Mouse (Mus musculus) heart, postnatal 0 days (tissue): ENCODE results near the gene Tmem178. TPM values are rescaled to one million over a fixed set of nuclear protein-coding genes. Genes with fewer than 3 reads are reported as not detected.

ENCODE experiments used
- ATAC-seq: fragments of 200-750 bp; cut with Nextera tagmentation; 2 replicates; pipeline ENCODE4 v1.8.0; 2017; ENCODE audit warnings: low read depth, moderate number of reproducible peaks, moderate library complexity; ENCODE audit not compliant: insufficient read depth
- DNase-seq: peaks from one replicate; pipeline ENCODE4 v3.0.0-alpha.2; 2016; ENCODE audit warnings: low spot score
- H3K27ac ChIP-seq: fragments of 300-500 bp; sonication (generic); 2 replicates; pipeline ENCODE4 v1.5.1; 2014; ENCODE audit warnings: low read depth, mild to moderate bottlenecking
- H3K27me3 ChIP-seq: fragments of 300-500 bp; sonication (generic); 2 replicates; pipeline ENCODE4 v1.6.1; 2014; ENCODE audit warnings: low read length, mixed read lengths; ENCODE audit not compliant: control insufficient read depth, insufficient read depth
- H3K36me3 ChIP-seq: fragments of 300-500 bp; sonication (generic); replicated peaks from 2 replicates; pipeline ENCODE4 v1.6.1; 2014; ENCODE audit warnings: low read length, mixed read lengths; ENCODE audit not compliant: control insufficient read depth, insufficient read depth
- H3K4me1 ChIP-seq: fragments of 300-500 bp; sonication (generic); 2 replicates; pipeline ENCODE4 v1.6.1; 2014; ENCODE audit warnings: antibody characterized with exemption; ENCODE audit not compliant: control insufficient read depth, insufficient read depth
- H3K4me2 ChIP-seq: fragments of 300-500 bp; sonication (generic); 2 replicates; pipeline ENCODE4 v1.6.1; 2014; ENCODE audit warnings: low read depth, mild to moderate bottlenecking, low read length, moderate library complexity
- H3K4me3 ChIP-seq: fragments of 300-500 bp; sonication (generic); 2 replicates; pipeline ENCODE4 v1.5.1; 2014; ENCODE audit warnings: low read depth, low read length
- H3K9ac ChIP-seq: fragments of 300-500 bp; sonication (generic); replicated peaks from 2 replicates; pipeline ENCODE4 v1.6.1; 2014; ENCODE audit warnings: low read depth, low read length, mixed read lengths
- H3K9me3 ChIP-seq: fragments of 300-500 bp; sonication (generic); replicated peaks from 2 replicates; pipeline ENCODE4 v1.6.1; 2016; ENCODE audit warnings: low read length; ENCODE audit not compliant: control insufficient read depth
- CTCF ChIP-seq: IDR thresholded peaks from 2 replicates; pipeline ENCODE4 v1.5.1; 2016; ENCODE audit warnings: antibody characterized with exemption, control low read depth, low read depth
- EP300 ChIP-seq: IDR thresholded peaks from 2 replicates; pipeline ENCODE4 v1.6.1; 2016; ENCODE audit warnings: antibody characterized with exemption, low read depth
- WGBS: fragments of 180-500 bp; shearing (Covaris S2); extraction: QIAGEN DNeasy Blood & Tissue Kit; methylation state at CpG from one replicate; pipeline ENCODE4 v1.1.7; 2014; 5-methylcytosine and 5-hydroxymethylcytosine counted together
- polyA plus RNA-seq: library from polyadenylated mRNA; unstranded; fragments of >200 nt; fragmentation: Nextera tagmentation; extraction: Ambion mirVana; gene quantifications from 2 replicates; pipeline ENCODE4 v1.2.1, GENCODE M21; 2015
- total RNA-seq: library from RNA; depleted of rRNA; stranded (reverse); fragments of >200 nt; gene quantifications from 2 replicates; pipeline ENCODE4 v1.2.3, GENCODE M21; 2014; ENCODE audit warnings: low replicate concordance

Tmem178 gene
- total and polyA plus RNA-seq, 2 experiments from 2014 or later, result 1.8 to 3.1 TPM

GRCm38 (mm10) chr17:80981721-80982411 is 37.4 kb downstream of the Tmem178 start:
- 62% methylated on average over 12 of the region's 12 CpGs for WGBS

GRCm38 (mm10) chr17:80982412-80982787 is 38.0 kb downstream of the Tmem178 start:
- DNase-seq (peak; percentile 65), ATAC-seq (no peak; the same call in 1 of the 2 replicates)
- Histone ChIP-seq H3K27me3 (no peaks in the 10 kb centered on the region), H3K9me3 (no peaks in the 10 kb centered on the region), H3K4me2 (no peak overlapping the region), H3K4me1 (no peaks in the 10 kb centered on the region), H3K9ac (no peak overlapping the region), H3K27ac (no peak overlapping the region), H3K36me3 (no peaks in the 10 kb centered on the region), H3K4me3 (no peak overlapping the region)
- WGBS, result 15% methylated on average over 8 of the region's 8 CpGs
- TF ChIP-seq EP300 (no peak), CTCF (peak; percentile 93)

More at GRCm38 (mm10) chr17:80981721-80982411, 37.4 kb downstream of the Tmem178 start:
- Histone ChIP-seq H3K9me3 (no peaks in the 10 kb centered on the region), H3K27me3 (no peaks in the 10 kb centered on the region), H3K4me2 (no peak overlapping the region), H3K36me3 (no peaks in the 10 kb centered on the region), H3K27ac (no peak overlapping the region), H3K4me1 (no peaks in the 10 kb centered on the region), H3K9ac (no peak overlapping the region), H3K4me3 (no peak overlapping the region)
- TF ChIP-seq CTCF (no peak), EP300 (no peak)
- peak; percentile 11; the same call in 1 of the 2 replicates for ATAC-seq
- no peak for DNase-seq

GRCm38 (mm10) chr17:80982976-80983375 is 38.5 kb downstream of the Tmem178 start:
- ATAC-seq (no peak), DNase-seq (no peak)
- Histone ChIP-seq H3K9ac (no peak overlapping the region), H3K4me1 (no peaks in the 10 kb centered on the region), H3K27me3 (no peaks in the 10 kb centered on the region), H3K27ac (no peak overlapping the region), H3K36me3 (no peaks in the 10 kb centered on the region), H3K4me2 (no peak overlapping the region), H3K4me3 (no peak overlapping the region), H3K9me3 (no peaks in the 10 kb centered on the region)
- WGBS, result 80% methylated on average over 10 of the region's 10 CpGs
- no peak for TF ChIP-seq CTCF
- no peak for TF ChIP-seq EP300

DNA sequence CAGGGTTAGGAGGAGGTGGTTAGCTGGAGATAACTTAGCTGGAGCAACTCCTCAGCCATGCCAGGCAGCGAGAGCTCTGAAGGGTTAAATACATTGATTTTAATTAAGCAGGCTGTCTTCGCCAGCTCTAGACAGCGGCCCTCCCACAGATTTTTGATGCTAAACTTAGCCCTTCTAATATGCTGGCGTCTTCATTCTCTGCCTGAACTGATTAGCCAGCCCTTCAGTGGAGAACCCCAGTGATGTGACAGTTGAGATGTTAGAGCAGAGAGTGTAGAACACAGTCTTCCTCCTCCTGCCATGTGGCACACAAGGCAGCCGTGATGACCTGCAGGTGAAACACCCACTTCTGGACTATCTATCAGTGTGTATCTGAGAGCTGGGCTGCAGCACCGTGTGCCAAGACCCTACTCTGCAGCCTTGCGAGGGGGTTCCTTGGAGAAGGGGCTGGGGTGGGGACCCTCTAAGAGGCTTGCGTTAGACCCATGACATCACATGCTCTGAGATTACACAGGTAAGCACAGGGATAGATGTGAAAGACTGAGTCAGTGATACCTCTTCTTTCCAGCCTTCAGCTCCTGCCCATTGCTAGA is 47.2 kb downstream of the Tmem178 start:
- no peak for ATAC-seq
- H3K4me1 ChIP-seq, result peaks cover 8% of the 10 kb centered on the region; the same call in 1 of the 2 replicates
- H3K4me3 ChIP-seq, result no peak overlapping the region
- H3K9me3 ChIP-seq, result 0 out of 2 replicates have a peak, but pooled peaks cover 3% of the 10 kb centered on the region
- H3K36me3 ChIP-seq, result no peaks in the 10 kb centered on the region
- H3K27me3 ChIP-seq, result no peaks in the 10 kb centered on the region
- H3K4me2 ChIP-seq, result no peak overlapping the region
- no peak overlapping the region for H3K27ac ChIP-seq
- 44% methylated on average over 8 of the region's 8 CpGs for WGBS
- no peak for DNase-seq
- no peak for TF ChIP-seq CTCF
- TF ChIP-seq EP300, result no peak
- H3K9ac ChIP-seq, result no peak overlapping the region

DNA sequence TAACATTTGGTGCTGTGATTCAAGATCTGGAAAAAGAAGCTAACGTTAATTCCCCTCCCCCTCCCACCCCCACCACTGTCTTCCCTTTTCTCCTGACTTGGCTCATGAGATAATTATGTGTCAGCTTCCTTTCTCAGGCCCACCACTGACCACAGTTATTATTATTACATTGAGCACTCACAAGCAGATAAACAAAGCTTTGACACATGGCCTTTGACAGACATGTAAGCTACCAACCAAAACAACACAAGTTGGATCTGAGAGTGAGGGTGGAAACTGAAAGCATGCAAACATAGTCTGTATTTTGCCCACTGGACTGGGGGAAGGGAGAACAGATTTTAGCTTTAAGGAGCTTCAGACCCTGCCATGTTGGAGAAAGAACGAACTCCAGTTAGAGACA is 52.8 kb downstream of the Tmem178 start:
- ATAC-seq, result no peak
- no peak for TF ChIP-seq CTCF
- no peak for TF ChIP-seq EP300
- Histone ChIP-seq H3K27ac (no peak overlapping the region), H3K4me1 (0 out of 2 replicates have a peak, but pooled peaks cover 5% of the 10 kb centered on the region), H3K27me3 (no peaks in the 10 kb centered on the region), H3K4me2 (no peak overlapping the region), H3K9ac (no peak overlapping the region), H3K9me3 (0 out of 2 replicates have a peak, but pooled peaks cover 3% of the 10 kb centered on the region), H3K4me3 (no peak overlapping the region), H3K36me3 (no peaks in the 10 kb centered on the region)
- 57% methylated on average over 2 of the region's 2 CpGs for WGBS
- DNase-seq, result no peak

DNA sequence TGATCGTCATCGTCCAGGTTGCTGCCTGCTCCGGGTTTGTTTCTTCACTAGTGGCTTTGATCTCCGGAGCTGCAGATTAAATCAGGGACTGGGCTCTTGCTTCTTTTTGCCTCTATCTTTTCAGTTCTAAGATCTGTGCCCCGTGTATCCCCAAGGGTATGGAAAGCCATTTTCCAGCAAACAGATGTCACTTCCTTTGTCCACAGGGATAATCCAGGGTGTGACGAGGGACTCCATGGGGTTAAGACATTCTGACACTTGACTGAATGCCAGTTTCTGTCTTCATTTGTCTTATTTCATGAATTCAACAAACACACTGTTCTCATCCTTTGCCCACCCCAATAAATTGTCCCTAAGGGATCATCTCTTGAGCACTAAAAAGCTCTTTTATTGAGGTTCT is 54.5 kb downstream of the Tmem178 start:
- H3K27ac ChIP-seq, result no peak overlapping the region
- H3K27me3 ChIP-seq, result no peaks in the 10 kb centered on the region

More for the DNA sequence above, 54.5 kb downstream of the Tmem178 start:
- no peak for TF ChIP-seq CTCF
- no peak for TF ChIP-seq EP300
- H3K9me3 ChIP-seq, result 0 out of 2 replicates have a peak, but pooled peaks cover 3% of the 10 kb centered on the region
- H3K9ac ChIP-seq, result no peak overlapping the region
- H3K36me3 ChIP-seq, result no peaks in the 10 kb centered on the region
- 0 out of 2 replicates have a peak, but pooled peaks cover 5% of the 10 kb centered on the region for H3K4me1 ChIP-seq
- 64% methylated on average over 6 of the region's 6 CpGs for WGBS
- H3K4me2 ChIP-seq, result no peak overlapping the region
- no peak overlapping the region for H3K4me3 ChIP-seq
- DNase-seq (no peak), ATAC-seq (no peak)
